Mouse (Mus musculus) lung, embryonic 16.5 days (tissue): ENCODE data around the gene Chrdl2. TPM values are rescaled to one million over a fixed set of nuclear protein-coding genes. Genes with fewer than 3 reads are reported as not detected.
A peak's percentile ranks its signal among the peaks of the same experiment; 100 is the strongest.
"Not testable (repeated sequence)": the region's sequence is repeated elsewhere in the genome, so short reads cannot be mapped to it uniquely, and the experiment has no call there.

Experiments used
- ATAC-seq: fragments of 200-750 bp; cut with Nextera tagmentation; 2 replicates; pipeline ENCODE4 v1.8.0; 2017; ENCODE audit warnings: low read depth, mild to moderate bottlenecking, moderate library complexity
- H3K27ac ChIP-seq: fragments of 300-500 bp; sonication (generic); 2 replicates; pipeline ENCODE4 v1.5.1; 2014; ENCODE audit warnings: mild to moderate bottlenecking, control low read depth, low read length
- H3K27me3 ChIP-seq: fragments of 300-500 bp; sonication (generic); 2 replicates; pipeline ENCODE4 v1.6.1; 2014; ENCODE audit warnings: low read depth, low read length, mixed read lengths; ENCODE audit not compliant: control insufficient read depth, insufficient read depth
- H3K36me3 ChIP-seq: fragments of 300-500 bp; sonication (generic); 2 replicates; pipeline ENCODE4 v1.6.1; 2014; ENCODE audit warnings: low read length; ENCODE audit not compliant: control insufficient read depth, insufficient read depth
- H3K4me1 ChIP-seq: fragments of 300-500 bp; sonication (generic); replicated peaks from 2 replicates; pipeline ENCODE4 v1.6.1; 2014; ENCODE audit warnings: low read length, mixed read lengths; ENCODE audit not compliant: control insufficient read depth, insufficient read depth
- H3K4me2 ChIP-seq: fragments of 300-500 bp; sonication (generic); 2 replicates; pipeline ENCODE4 v1.6.1; 2014; ENCODE audit warnings: low read depth, low read length, control low read depth
- H3K4me3 ChIP-seq: fragments of 300-500 bp; sonication (generic); 2 replicates; pipeline ENCODE4 v1.5.1; 2014; ENCODE audit warnings: mild to moderate bottlenecking, low read length, control low read depth
- H3K9ac ChIP-seq: fragments of 300-500 bp; sonication (generic); 2 replicates; pipeline ENCODE4 v1.6.1; 2014; ENCODE audit warnings: low read length, control low read depth
- H3K9me3 ChIP-seq: fragments of 300-500 bp; sonication (generic); 2 replicates; pipeline ENCODE4 v1.6.1; 2016; ENCODE audit warnings: low read length; ENCODE audit not compliant: control insufficient read depth
- WGBS: fragments of 180-500 bp; shearing (Covaris S2); extraction: QIAGEN DNeasy Blood & Tissue Kit; methylation state at CpG from one replicate; pipeline ENCODE4 v1.1.7; 2014; 5-methylcytosine and 5-hydroxymethylcytosine counted together
- polyA plus RNA-seq: library from polyadenylated mRNA; unstranded; fragments of >200 nt; fragmentation: Nextera tagmentation; extraction: Ambion mirVana; gene quantifications from 2 replicates; pipeline ENCODE4 v1.2.1, GENCODE M21; 2015

Gene Chrdl2
- 0.35 TPM in 1 of 2 replicates, not detected in the other for polyA plus RNA-seq

- peaks cover 3% of the 10 kb centered on the region; the same call in 1 of the 2 replicates for H3K4me1 ChIP-seq
- peak within 1 kb of the TSS; percentile 51 for H3K4me3 ChIP-seq
- H3K36me3 ChIP-seq, result no peaks in the 10 kb centered on the region
- H3K4me2 ChIP-seq, result peak within 1 kb of the TSS; percentile 83
- peak; percentile 70 for ATAC-seq
- no peak within 1 kb of the TSS for H3K27ac ChIP-seq
- H3K9ac ChIP-seq, result peak within 1 kb of the TSS; percentile 33; the same call in 1 of the 2 replicates
- under 1% methylated on average over 38 of the region's 44 CpGs for WGBS
- H3K9me3 ChIP-seq, result no peaks in the 10 kb centered on the region
- peaks cover 50% of the 10 kb centered on the region for H3K27me3 ChIP-seq
Measured at GRCm38 (mm10) chr7:100005790-100006189, at the start of gene Chrdl2. Gene Chrdl2, plus strand, starts transcription at chr7:100006172.

- Histone ChIP-seq H3K9me3 (no peaks in the 10 kb centered on the region), H3K4me1 (peaks cover 1% of the 10 kb centered on the region), H3K9ac (no peak overlapping the region), H3K36me3 (peaks cover 2% of the 10 kb centered on the region; the same call in 1 of the 2 replicates), H3K27ac (no peak overlapping the region), H3K4me3 (no peak overlapping the region), H3K27me3 (no peaks in the 10 kb centered on the region), H3K4me2 (no peak overlapping the region)
- WGBS, result 84% methylated on average over 12 of the region's 12 CpGs
- ATAC-seq, result no peak
Measured at GRCm38 (mm10) chr7:99957226-99957965, 48.6 kb upstream of the Chrdl2 start.

GRCm38 (mm10) chr7:99960571-99960970 is 45.4 kb upstream of the Chrdl2 start:
- H3K27me3 ChIP-seq, H3K4me3 ChIP-seq, ATAC-seq, H3K36me3 ChIP-seq, H3K4me2 ChIP-seq, H3K9ac ChIP-seq, H3K27ac ChIP-seq, H3K9me3 ChIP-seq: not testable (repeated sequence)
- H3K4me1 ChIP-seq, result peaks cover 21% of the 10 kb centered on the region
- 40% methylated on average over 2 of the region's 2 CpGs for WGBS

GRCm38 (mm10) chr7:99961518-99961917 is 44.5 kb upstream of the Chrdl2 start:
- no peaks in the 10 kb centered on the region for H3K36me3 ChIP-seq
- no peak for ATAC-seq
- H3K9ac ChIP-seq, result no peak overlapping the region
- H3K9me3 ChIP-seq, result no peaks in the 10 kb centered on the region
- 80% methylated on average over 2 of the region's 2 CpGs for WGBS
- no peak overlapping the region for H3K27ac ChIP-seq
- peaks cover 26% of the 10 kb centered on the region for H3K4me1 ChIP-seq
- no peak overlapping the region for H3K4me3 ChIP-seq
- H3K4me2 ChIP-seq, result no peak overlapping the region
- no peaks in the 10 kb centered on the region for H3K27me3 ChIP-seq

- Histone ChIP-seq H3K9ac (no peak overlapping the region), H3K36me3 (no peaks in the 10 kb centered on the region), H3K4me1 (peaks cover 26% of the 10 kb centered on the region), H3K9me3 (no peaks in the 10 kb centered on the region), H3K27ac (peak overlapping the region; percentile 53; the same call in 1 of the 2 replicates), H3K4me2 (no peak overlapping the region), H3K4me3 (no peak overlapping the region), H3K27me3 (no peaks in the 10 kb centered on the region)
- ATAC-seq, result no peak
- 44% methylated on average over 8 of the region's 8 CpGs for WGBS
Measured at GRCm38 (mm10) chr7:99962536-99963236, 43.3 kb upstream of the Chrdl2 start.

- no peaks in the 10 kb centered on the region for H3K9me3 ChIP-seq
- H3K4me2 ChIP-seq, result no peak overlapping the region
- H3K27ac ChIP-seq, result no peak overlapping the region
- peaks cover 26% of the 10 kb centered on the region for H3K4me1 ChIP-seq
- H3K36me3 ChIP-seq, result no peaks in the 10 kb centered on the region
- ATAC-seq, result no peak
- no peak overlapping the region for H3K4me3 ChIP-seq
- H3K27me3 ChIP-seq, result no peaks in the 10 kb centered on the region
- H3K9ac ChIP-seq, result no peak overlapping the region
- WGBS, result 70% methylated on average over 3 of the region's 3 CpGs
Measured at GRCm38 (mm10) chr7:99963237-99963860, 42.6 kb upstream of the Chrdl2 start.

- peaks cover 26% of the 10 kb centered on the region for H3K4me1 ChIP-seq
- no peak overlapping the region for H3K4me2 ChIP-seq
- no peaks in the 10 kb centered on the region for H3K27me3 ChIP-seq
- no peaks in the 10 kb centered on the region for H3K36me3 ChIP-seq
- H3K27ac ChIP-seq, result peak overlapping the region; percentile 56
- H3K9me3 ChIP-seq, result no peaks in the 10 kb centered on the region
- 0 out of 2 replicates have a peak overlapping the region, but pooled peaks have one; percentile 15 for H3K9ac ChIP-seq
- H3K4me3 ChIP-seq, result no peak overlapping the region
- 26% methylated on average over 9 of the region's 9 CpGs for WGBS
- peak; percentile 60; the same call in 1 of the 2 replicates for ATAC-seq
Measured at GRCm38 (mm10) chr7:99965020-99965841, 40.7 kb upstream of the Chrdl2 start.

GRCm38 (mm10) chr7:99966011-99966721 is 39.8 kb upstream of the Chrdl2 start:
- Histone ChIP-seq H3K9ac (no peak overlapping the region), H3K4me2 (no peak overlapping the region), H3K4me1 (peaks cover 26% of the 10 kb centered on the region), H3K27ac (no peak overlapping the region), H3K9me3 (no peaks in the 10 kb centered on the region), H3K27me3 (no peaks in the 10 kb centered on the region), H3K36me3 (no peaks in the 10 kb centered on the region), H3K4me3 (no peak overlapping the region)
- 0 out of 2 replicates have a peak, but pooled peaks have one; percentile 31 for ATAC-seq
- 60% methylated on average over 9 of the region's 9 CpGs for WGBS
